Mouse (Mus musculus) stomach, embryonic 16.5 days (tissue): Measurements from ENCODE around the gene Pik3cg. TPM values are rescaled to one million over a fixed set of nuclear protein-coding genes. Genes with fewer than 3 reads are reported as not detected.
"Not testable (repeated sequence)": the region's sequence is repeated elsewhere in the genome, so short reads cannot be mapped to it uniquely, and the experiment has no call there.

Experiments used
- ATAC-seq: fragments of 200-750 bp; cut with Nextera tagmentation; 2 replicates; pipeline ENCODE4 v1.8.0; 2017; ENCODE audit warnings: moderate number of reproducible peaks, moderate TSS enrichment; ENCODE audit not compliant: insufficient read depth, low FRiP score
- H3K27ac ChIP-seq: fragments of 300-500 bp; sonication (generic); 2 replicates; pipeline ENCODE4 v1.5.1; 2014; ENCODE audit warnings: low read length
- H3K27me3 ChIP-seq: fragments of 300-500 bp; sonication (generic); 2 replicates; pipeline ENCODE4 v1.6.1; 2014; ENCODE audit warnings: low read length, control low read depth, mixed read lengths; ENCODE audit not compliant: control insufficient read depth, insufficient read depth
- H3K36me3 ChIP-seq: fragments of 300-500 bp; sonication (generic); 2 replicates; pipeline ENCODE4 v1.6.1; 2014; ENCODE audit warnings: low read length; ENCODE audit not compliant: control insufficient read depth, insufficient read depth
- H3K4me1 ChIP-seq: fragments of 300-500 bp; sonication (generic); 2 replicates; pipeline ENCODE4 v1.6.1; 2014; ENCODE audit warnings: low read length, control low read depth, mixed read lengths; ENCODE audit not compliant: control insufficient read depth, insufficient read depth
- H3K4me2 ChIP-seq: fragments of 300-500 bp; sonication (generic); 2 replicates; pipeline ENCODE4 v1.6.1; 2014; ENCODE audit warnings: low read depth, low read length, mixed read lengths
- H3K4me3 ChIP-seq: fragments of 300-500 bp; sonication (generic); replicated peaks from 2 replicates; pipeline ENCODE4 v1.5.1; 2014; ENCODE audit warnings: mild to moderate bottlenecking, low read length
- H3K9ac ChIP-seq: fragments of 300-500 bp; sonication (generic); 2 replicates; pipeline ENCODE4 v1.6.1; 2014; ENCODE audit warnings: low read length
- H3K9me3 ChIP-seq: fragments of 300-500 bp; sonication (generic); replicated peaks from 2 replicates; pipeline ENCODE4 v1.6.1; 2016; ENCODE audit warnings: low read length, control low read depth; ENCODE audit not compliant: control insufficient read depth
- WGBS: fragments of 180-500 bp; shearing (Covaris S2); extraction: QIAGEN DNeasy Blood & Tissue Kit; methylation state at CpG from one replicate; pipeline ENCODE4 v1.1.7; 2014; 5-methylcytosine and 5-hydroxymethylcytosine counted together
- polyA plus RNA-seq: library from polyadenylated mRNA; unstranded; fragments of >200 nt; fragmentation: Nextera tagmentation; extraction: Ambion mirVana; gene quantifications from 2 replicates; pipeline ENCODE4 v1.2.1, GENCODE M21; 2015

Gene Pik3cg
- polyA plus RNA-seq, result 3.3 and 3.8 TPM in 2 replicates

DNA sequence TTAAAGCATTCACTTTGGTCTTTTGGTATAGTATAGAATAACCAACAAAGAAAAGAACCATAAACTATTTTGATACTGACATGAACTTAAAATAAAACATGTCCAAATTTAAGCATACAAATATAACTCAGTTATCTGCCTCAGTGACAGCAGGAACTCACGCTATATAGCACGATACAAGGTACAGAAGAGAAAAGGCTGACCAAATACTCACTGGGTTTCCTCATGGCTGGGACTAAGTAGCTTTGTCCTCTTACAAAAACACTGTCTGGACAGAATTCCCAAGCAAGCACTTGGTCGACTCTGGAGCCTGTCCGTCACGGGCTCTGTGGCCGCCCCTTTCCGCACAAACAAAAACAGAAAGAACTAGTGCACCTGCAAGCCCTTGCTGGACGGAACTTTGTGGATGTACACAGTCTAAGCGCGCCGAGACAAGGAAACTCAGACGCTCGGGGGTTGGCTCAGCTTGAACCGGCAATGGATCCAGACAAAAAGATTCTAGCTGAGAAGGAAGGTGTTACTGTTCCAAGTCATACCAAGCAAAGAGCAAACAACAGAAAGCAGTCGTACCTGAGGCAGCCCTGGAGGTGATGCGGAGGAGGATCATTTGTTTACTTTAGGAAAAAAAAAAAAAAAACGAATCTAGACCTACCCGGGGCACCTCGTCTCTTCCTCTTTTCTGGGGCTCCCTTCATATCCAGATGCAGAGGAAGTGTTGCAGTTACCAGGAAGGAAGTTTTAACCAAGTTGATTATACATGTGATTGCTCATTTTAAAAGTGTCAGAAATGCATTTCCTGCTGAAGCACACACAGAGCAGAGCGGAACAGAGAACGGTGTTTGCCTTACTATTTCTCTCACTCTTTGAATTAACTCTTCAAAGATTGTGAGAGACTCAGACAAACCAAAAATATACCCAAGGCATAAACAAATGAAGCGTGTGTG lies at the start of gene Pik3cg:
TSS of gene Pik3cg (minus strand) at position 712 of the 944 bp plus-strand sequence.
- 33% methylated on average over 22 of the region's 22 CpGs for WGBS
- no peaks in the 10 kb centered on the region for H3K4me1 ChIP-seq
- H3K36me3 ChIP-seq, result no peaks in the 10 kb centered on the region
- peak within 1 kb of the TSS; percentile 42 for H3K4me3 ChIP-seq
- no peaks in the 10 kb centered on the region for H3K9me3 ChIP-seq
- H3K4me2 ChIP-seq, result peak within 1 kb of the TSS; percentile 53
- peak; percentile 48; the same call in 1 of the 2 replicates for ATAC-seq
- peak within 1 kb of the TSS; percentile 67; the same call in 1 of the 2 replicates for H3K27ac ChIP-seq
- H3K27me3 ChIP-seq, result no peaks in the 10 kb centered on the region
- peak within 1 kb of the TSS; percentile 58 for H3K9ac ChIP-seq

DNA sequence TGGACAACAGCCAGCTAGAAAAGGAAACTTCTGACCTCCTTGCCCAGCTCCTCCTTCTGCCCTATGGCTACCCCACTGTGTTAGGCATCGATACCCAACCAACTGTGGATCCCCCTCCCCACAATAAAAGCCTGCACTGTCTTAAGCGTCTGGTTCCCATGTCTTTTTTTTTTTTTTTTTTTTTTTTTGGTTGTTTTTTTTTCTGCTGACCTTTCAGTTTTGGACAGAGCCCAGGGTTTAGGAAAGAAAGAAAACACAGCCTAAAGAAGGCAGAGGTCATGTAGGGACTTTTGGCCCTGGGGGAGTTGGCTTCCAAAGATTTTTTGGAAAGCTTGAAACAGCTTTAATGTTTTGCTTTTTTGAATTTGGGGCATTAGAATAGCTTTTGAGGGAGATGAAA lies 40.0 kb upstream of the Pik3cg start:
- Histone ChIP-seq H3K4me3 (no peak overlapping the region), H3K27ac (no peak overlapping the region), H3K9me3 (no peaks in the 10 kb centered on the region), H3K36me3 (no peaks in the 10 kb centered on the region), H3K9ac (no peak overlapping the region), H3K27me3 (no peaks in the 10 kb centered on the region), H3K4me2 (no peak overlapping the region), H3K4me1 (no peaks in the 10 kb centered on the region)
- ATAC-seq, result no peak
- 60% methylated on average over 2 of the region's 2 CpGs for WGBS

DNA sequence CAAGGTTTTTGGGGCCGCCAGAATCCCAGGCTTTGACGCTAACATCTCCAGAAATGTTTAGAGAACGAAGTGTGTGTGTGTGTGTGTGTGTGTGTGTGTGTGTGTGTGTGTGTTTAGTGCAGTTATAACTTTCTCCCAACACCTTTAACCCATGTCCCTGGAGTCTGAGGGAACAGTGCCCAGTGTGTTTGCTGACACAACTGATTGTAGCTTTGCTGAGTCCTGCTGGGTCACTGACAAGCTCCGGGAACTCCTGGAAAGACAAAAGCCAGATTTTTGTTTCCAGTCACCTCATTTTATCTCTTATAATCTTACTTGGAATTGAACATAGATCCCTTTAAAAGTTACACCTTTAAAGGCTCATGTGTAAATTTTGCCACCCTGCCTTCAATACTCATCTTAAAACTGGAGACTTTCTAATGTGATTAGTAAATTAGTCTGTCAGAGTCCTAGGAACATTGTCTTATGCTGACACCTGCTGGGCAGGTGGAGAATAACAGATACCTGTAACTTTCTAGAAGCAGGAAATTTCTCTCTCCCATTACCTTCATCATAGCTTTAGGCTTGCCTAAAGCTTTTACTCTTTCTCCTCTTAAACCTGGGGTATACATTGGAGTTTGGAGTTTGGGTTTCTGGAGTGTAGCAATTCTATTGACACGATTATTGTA lies 37.2 kb upstream of the Pik3cg start:
- Histone ChIP-seq H3K4me3 (no peak overlapping the region), H3K36me3 (no peaks in the 10 kb centered on the region), H3K9ac (no peak overlapping the region), H3K4me2 (no peak overlapping the region), H3K27ac (no peak overlapping the region), H3K4me1 (no peaks in the 10 kb centered on the region), H3K27me3 (no peaks in the 10 kb centered on the region), H3K9me3 (no peaks in the 10 kb centered on the region)
- WGBS, result 50% methylated on average over 5 of the region's 5 CpGs
- no peak for ATAC-seq

DNA sequence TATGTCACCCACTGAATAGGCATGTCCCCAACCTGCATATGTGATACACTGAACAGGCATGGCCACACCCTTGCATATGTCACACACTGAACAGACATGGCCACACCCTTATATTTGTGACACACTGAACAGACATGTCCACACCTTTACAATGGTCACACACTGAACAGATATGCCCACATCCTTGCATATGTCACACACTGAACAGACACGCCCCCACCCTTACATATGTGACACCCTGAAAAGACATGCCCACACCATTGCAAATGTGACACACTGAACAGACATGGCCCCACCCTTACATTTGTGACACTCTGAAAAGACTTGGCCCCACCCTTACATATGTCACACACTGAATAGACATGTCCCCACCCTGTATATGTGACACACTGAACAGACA lies 35.1 kb upstream of the Pik3cg start:
- WGBS, result 71% methylated on average over 1 of the region's 1 CpGs
- ATAC-seq, result peak; percentile 5; the same call in 1 of the 2 replicates

DNA sequence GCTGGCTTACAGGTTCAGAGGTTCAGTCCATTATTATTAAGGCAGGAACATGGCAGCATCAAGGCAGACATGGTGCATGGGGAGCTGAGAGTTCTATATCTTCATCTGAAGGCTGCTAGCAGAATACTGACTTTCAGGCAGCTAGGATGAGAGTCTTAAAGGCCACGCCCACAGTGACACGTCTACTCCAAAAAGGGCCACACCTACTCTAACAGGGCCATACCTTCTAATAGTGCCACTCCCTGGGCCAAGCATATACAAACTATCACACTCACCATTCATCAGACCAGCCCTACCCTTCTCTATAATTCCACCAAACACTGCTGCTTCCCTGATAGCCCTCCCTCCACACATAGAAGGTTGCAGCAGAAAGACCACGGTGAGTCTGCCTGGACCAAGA lies 30.7 kb upstream of the Pik3cg start:
- not testable (repeated sequence) for H3K27ac ChIP-seq, H3K9me3 ChIP-seq, H3K36me3 ChIP-seq, H3K9ac ChIP-seq, H3K4me2 ChIP-seq, H3K4me3 ChIP-seq, ATAC-seq, H3K4me1 ChIP-seq, H3K27me3 ChIP-seq
- WGBS, result 73% methylated on average over 3 of the region's 3 CpGs

More for the DNA sequence above, 35.1 kb upstream of the Pik3cg start:
- no peak overlapping the region for H3K27ac ChIP-seq
- no peaks in the 10 kb centered on the region for H3K9me3 ChIP-seq
- H3K4me1 ChIP-seq, result no peaks in the 10 kb centered on the region
- H3K9ac ChIP-seq, result no peak overlapping the region
- no peaks in the 10 kb centered on the region for H3K27me3 ChIP-seq
- H3K36me3 ChIP-seq, result no peaks in the 10 kb centered on the region
- H3K4me2 ChIP-seq, result no peak overlapping the region
- no peak overlapping the region for H3K4me3 ChIP-seq

DNA sequence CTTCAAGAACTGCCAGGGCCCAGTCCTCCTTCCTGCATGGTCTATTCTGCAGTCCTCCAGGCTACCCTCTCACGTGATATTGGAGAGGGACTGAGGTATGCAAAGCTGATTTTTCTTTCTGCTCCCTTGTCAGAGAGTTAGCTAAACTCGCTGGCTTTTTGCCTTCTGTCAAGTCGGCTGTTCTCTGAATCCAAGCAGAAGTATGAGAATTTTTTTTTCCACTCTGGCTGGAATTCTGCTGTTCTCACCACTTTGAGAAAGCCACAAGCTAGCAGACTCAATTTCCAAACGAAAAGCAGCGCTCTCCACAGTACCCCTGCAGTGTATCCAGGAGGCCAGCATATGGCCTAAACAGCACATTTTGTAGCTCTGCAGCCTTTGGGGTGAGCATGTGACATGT lies 30.0 kb upstream of the Pik3cg start:
- H3K4me1 ChIP-seq, result no peaks in the 10 kb centered on the region
- peak; percentile 59; the same call in 1 of the 2 replicates for ATAC-seq
- H3K9ac ChIP-seq, result no peak overlapping the region
- H3K27ac ChIP-seq, result peak overlapping the region; percentile 18; the same call in 1 of the 2 replicates
- no peaks in the 10 kb centered on the region for H3K36me3 ChIP-seq
- no peak overlapping the region for H3K4me2 ChIP-seq
- no peak overlapping the region for H3K4me3 ChIP-seq
- WGBS, result 47% methylated on average over 5 of the region's 5 CpGs
- no peaks in the 10 kb centered on the region for H3K27me3 ChIP-seq
- no peaks in the 10 kb centered on the region for H3K9me3 ChIP-seq

DNA sequence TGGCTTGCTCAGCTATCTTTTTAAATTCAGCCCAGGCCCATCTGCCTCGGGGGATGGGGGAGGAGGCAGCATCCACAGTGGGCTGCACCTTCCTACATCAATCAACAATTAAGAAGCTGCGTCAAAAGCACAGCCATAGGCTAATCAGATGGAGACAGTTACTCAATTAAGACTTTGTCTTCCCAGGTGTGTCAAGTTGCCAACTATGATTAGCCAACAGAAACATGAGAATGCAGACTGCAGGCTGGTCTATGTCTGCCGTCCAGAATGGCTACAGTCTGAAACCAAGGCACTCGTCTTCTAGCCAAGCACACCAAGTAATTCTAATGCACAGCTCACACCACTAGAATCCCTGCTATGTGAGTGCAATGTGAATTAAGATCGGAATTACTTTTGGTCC lies 29.4 kb upstream of the Pik3cg start:
- Histone ChIP-seq H3K9ac (no peak overlapping the region), H3K27me3 (no peaks in the 10 kb centered on the region), H3K4me2 (no peak overlapping the region), H3K4me1 (no peaks in the 10 kb centered on the region), H3K27ac (peak overlapping the region; percentile 17; the same call in 1 of the 2 replicates), H3K4me3 (no peak overlapping the region), H3K9me3 (no peaks in the 10 kb centered on the region), H3K36me3 (no peaks in the 10 kb centered on the region)
- ATAC-seq, result no peak
- WGBS, result 50% methylated on average over 5 of the region's 5 CpGs

DNA sequence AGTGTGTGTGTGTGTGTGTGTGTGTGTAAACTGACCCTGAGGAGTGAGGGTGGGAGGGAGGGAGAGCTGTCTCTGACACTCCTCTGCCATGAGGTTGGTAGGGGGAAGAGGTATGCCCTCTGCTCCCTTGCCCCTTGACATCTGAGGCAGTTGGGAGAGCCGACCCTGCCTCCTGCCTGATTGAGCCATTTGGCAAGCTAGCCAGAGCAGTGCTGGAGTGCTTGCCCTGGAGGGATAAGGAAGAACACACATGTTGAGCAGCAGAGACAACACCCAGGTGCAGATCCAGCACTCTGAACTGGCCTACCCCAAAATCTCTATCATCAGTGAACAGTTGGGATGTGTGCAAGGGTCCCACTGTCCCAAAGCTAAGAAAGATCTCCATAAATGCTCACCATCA lies 28.7 kb upstream of the Pik3cg start:
- H3K9me3 ChIP-seq, result no peaks in the 10 kb centered on the region
- no peaks in the 10 kb centered on the region for H3K27me3 ChIP-seq
- H3K36me3 ChIP-seq, result no peaks in the 10 kb centered on the region
- H3K4me1 ChIP-seq, result no peaks in the 10 kb centered on the region
- no peak overlapping the region for H3K9ac ChIP-seq
- H3K4me2 ChIP-seq, result no peak overlapping the region
- WGBS, result 29% methylated on average over 1 of the region's 1 CpGs
- no peak overlapping the region for H3K27ac ChIP-seq
- no peak overlapping the region for H3K4me3 ChIP-seq
- ATAC-seq, result no peak

DNA sequence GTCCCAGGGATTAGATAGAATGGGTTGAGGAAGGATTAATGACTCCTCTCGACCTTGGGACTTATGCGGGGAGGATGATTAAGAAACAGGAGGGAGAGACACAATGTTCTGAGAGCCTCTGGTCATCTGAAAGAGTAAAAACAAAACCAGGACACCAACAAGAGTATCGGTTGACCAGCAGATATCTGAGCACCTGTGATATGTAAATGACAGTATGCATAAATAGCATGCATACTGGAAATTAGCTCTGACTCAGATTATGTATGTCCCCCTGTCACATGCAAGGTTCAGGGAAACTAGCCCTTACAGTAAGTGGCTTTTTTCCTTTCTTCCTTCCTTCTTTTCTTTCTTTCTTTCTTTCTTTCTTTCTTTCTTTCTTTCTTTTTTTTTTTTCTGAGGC lies 28.0 kb upstream of the Pik3cg start:
- ATAC-seq, result no peak
- no peak overlapping the region for H3K4me2 ChIP-seq
- no peaks in the 10 kb centered on the region for H3K27me3 ChIP-seq
- H3K4me3 ChIP-seq, result no peak overlapping the region
- no peak overlapping the region for H3K9ac ChIP-seq
- no peaks in the 10 kb centered on the region for H3K4me1 ChIP-seq
- no peaks in the 10 kb centered on the region for H3K9me3 ChIP-seq
- H3K36me3 ChIP-seq, result no peaks in the 10 kb centered on the region
- 72% methylated on average over 3 of the region's 3 CpGs for WGBS
- H3K27ac ChIP-seq, result no peak overlapping the region
